22 mouse cellular contexts compared by ENCODE assay signal in genomic region chr5:31820801-31821200, GRCm38 (mm10).
"Had no signal": no experiment of that assay in that cellular context is flagged by ENCODE, and none has a peak within 500 bp of the region (broad histone marks: within the 10 kb centered on the region; RNA-seq: fewer than 3 reads in every experiment).

No protein-coding gene starts in this region.

- H3K4me3 ChIP-seq: kidney, embryonic 15.5 days; limb, embryonic 12.5 days; limb, embryonic 15.5 days; midbrain, embryonic 12.5 days; midbrain, embryonic 15.5 days; neural tube, embryonic 12.5 days; neural tube, embryonic 15.5 days had no signal

- H3K4me2 ChIP-seq: kidney, embryonic 15.5 days; limb, embryonic 12.5 days; limb, embryonic 15.5 days; liver, embryonic 11.5 days; lung, embryonic 14.5 days; midbrain, embryonic 12.5 days; midbrain, embryonic 15.5 days; neural tube, embryonic 12.5 days; neural tube, embryonic 15.5 days had no signal

- H3K4me1 ChIP-seq: limb, embryonic 12.5 days; limb, embryonic 15.5 days; midbrain, embryonic 12.5 days; midbrain, embryonic 15.5 days; neural tube, embryonic 12.5 days; neural tube, embryonic 15.5 days had no signal

- H3K27ac ChIP-seq: kidney, embryonic 15.5 days; limb, embryonic 12.5 days; limb, embryonic 15.5 days; liver, embryonic 14.5 days; macrophage; midbrain, embryonic 12.5 days; midbrain, embryonic 15.5 days; neural tube, embryonic 12.5 days; neural tube, embryonic 15.5 days had no signal

- H3K27me3 ChIP-seq: kidney, embryonic 15.5 days; limb, embryonic 12.5 days; limb, embryonic 15.5 days; midbrain, embryonic 12.5 days; midbrain, embryonic 15.5 days; neural tube, embryonic 12.5 days; neural tube, embryonic 15.5 days had no signal

- H3K9me3 ChIP-seq: kidney, embryonic 15.5 days; limb, embryonic 12.5 days; limb, embryonic 15.5 days; midbrain, embryonic 12.5 days; midbrain, embryonic 15.5 days; neural tube, embryonic 12.5 days; neural tube, embryonic 15.5 days had no signal

- ATAC-seq: intestine, postnatal 0 days; liver, postnatal 0 days; lung, postnatal 0 days; midbrain, embryonic 15.5 days had no signal

- H3K9ac ChIP-seq: kidney, embryonic 15.5 days; limb, embryonic 12.5 days; limb, embryonic 15.5 days; liver, embryonic 14.5 days; liver, postnatal 0 days; lung, embryonic 14.5 days; midbrain, embryonic 12.5 days; midbrain, embryonic 15.5 days; neural tube, embryonic 12.5 days; neural tube, embryonic 15.5 days had no signal

- H3K36me3 ChIP-seq: kidney, embryonic 15.5 days; limb, embryonic 12.5 days; limb, embryonic 15.5 days; midbrain, embryonic 12.5 days; midbrain, embryonic 15.5 days; neural tube, embryonic 12.5 days; neural tube, embryonic 15.5 days had no signal

- DNase-seq: kidney, adult 2 months; kidney, postnatal 14 days; kidney, postnatal 4 days; layer of hippocampus, postnatal 36 days; left cerebral cortex, postnatal 4 days; liver, postnatal 0 days; lung, embryonic 14.5 days; right cerebral cortex, adult 18-20 months; right cerebral cortex, postnatal 14 days; right cerebral cortex, postnatal 4 days had no signal
